Mouse (Mus musculus): ENCODE measurements around the gene Rbl1.

GRCm38 (mm10) chr2:157245001-157245400, 40.7 kb upstream of the Rbl1 start:
- no peak for TF ChIP-seq CTCF (conservative IDR thresholded peaks at IDR 0.05; ENCODE audit: insufficient read depth, insufficient read length, low read depth, low read length)
- TF ChIP-seq POLR2A (IDR thresholded peaks at IDR 0.05; ENCODE audit: low read depth, low read length) = no peak

All from kidney, adult 2 months (tissue).